ENCODE assay signal across 8 mouse cellular contexts in genomic region chr11:90369605-90370004, GRCm38 (mm10). TPM values are rescaled to one million over a fixed set of nuclear protein-coding genes. Genes with fewer than 3 reads are reported as not detected.
A peak's percentile ranks its signal among the peaks of the same experiment; 100 is the strongest.
DNase-seq lines count a peak whose midpoint lies in the region; ATAC-seq and TF ChIP-seq lines count a peak whose summit lies in the region.

No protein-coding gene starts in this region.

- DNase-seq in brain, adult 2 months (ENCODE audit: low read depth, low spot score), result peak; percentile 98
- peak; percentile 94 for DNase-seq in heart, adult 8-10 months (ENCODE audit: low spot score)
- peak; percentile 98 for DNase-seq in kidney, adult 2 months
- peak; percentile 97 to 99 for DNase-seq in left cerebral cortex, postnatal 25 days (ENCODE audit: low spot score in 2 of 2)
- DNase-seq in mesoderm, embryonic 11.5 days (ENCODE audit: low read depth, low spot score), result peak; percentile 63
- peak; percentile 97 for DNase-seq in skeletal muscle tissue, adult 2 months (ENCODE audit: low read depth, low spot score)
- DNase-seq in natural killer cell, adult 2 months (ENCODE audit: low spot score in 2 of 2), result no peak

- H3K4me2 ChIP-seq in embryonic facial prominence, embryonic 12.5 days (replicated peaks), result peak overlapping the region; percentile 19; the same call in 1 of the 2 replicates

- H3K4me3 ChIP-seq in embryonic facial prominence, embryonic 12.5 days, result no peak overlapping the region
- H3K4me3 ChIP-seq in kidney, adult 2 months (ENCODE audit: insufficient read depth, low read depth, low read length), result no peak overlapping the region

- no peak for TF ChIP-seq CTCF in kidney, adult 2 months (conservative IDR thresholded peaks at IDR 0.05; ENCODE audit: insufficient read depth, insufficient read length, low read depth, low read length)

- peak overlapping the region; percentile 92 for H3K27ac ChIP-seq in embryonic facial prominence, embryonic 12.5 days
- H3K27ac ChIP-seq in kidney, adult 2 months (ENCODE audit: insufficient read depth, low read depth, low read length), result peak overlapping the region; percentile 97

- H3K9ac ChIP-seq in embryonic facial prominence, embryonic 12.5 days, result no peak overlapping the region

- H3K4me1 ChIP-seq in embryonic facial prominence, embryonic 12.5 days, result peaks cover 44% of the 10 kb centered on the region
- peaks cover 50% of the 10 kb centered on the region for H3K4me1 ChIP-seq in kidney, adult 2 months (ENCODE audit: control insufficient read depth, insufficient read depth, low read length)

- TF ChIP-seq POLR2A in kidney, adult 2 months (IDR thresholded peaks at IDR 0.05; ENCODE audit: low read depth, low read length), result no peak

- ATAC-seq in embryonic facial prominence, embryonic 12.5 days (ENCODE audit: insufficient number of reproducible peaks, insufficient read depth, low FRiP score, low TSS enrichment), result peak; percentile 83

- no peaks in the 10 kb centered on the region for H3K9me3 ChIP-seq in embryonic facial prominence, embryonic 12.5 days

- no peaks in the 10 kb centered on the region for H3K36me3 ChIP-seq in embryonic facial prominence, embryonic 12.5 days
- no peaks in the 10 kb centered on the region for H3K36me3 ChIP-seq in kidney, adult 2 months (ENCODE audit: control insufficient read depth, insufficient read depth, low read length)

- WGBS in embryonic facial prominence, embryonic 12.5 days, result 14% methylated on average over 8 of the region's 8 CpGs
- 14% methylated on average over 8 of the region's 8 CpGs for WGBS in kidney, adult 2 months

- no peaks in the 10 kb centered on the region for H3K27me3 ChIP-seq in embryonic facial prominence, embryonic 12.5 days
- no peaks in the 10 kb centered on the region for H3K27me3 ChIP-seq in kidney, adult 2 months (replicated peaks; ENCODE audit: control insufficient read depth, insufficient read depth, low read length)

- intact Hi-C loops in left cerebral cortex, postnatal 25 days (cut with DNase I), result loop anchor here (1.0 to 5.0 kb wide), 4 partner anchors 13 to 52 kb away; no protein-coding TSS in a partner anchor

RNA-seq across cellular contexts. Expression of gene Hlf, which starts 21.1 kb away (rescaled TPM):
- polyA plus RNA-seq in embryonic facial prominence, embryonic 12.5 days (2016; fragmentation: Nextera tagmentation; extraction: Ambion mirVana), result 3.7 TPM in 2 replicates
- 10 to 100 TPM; 14.6 to 34.7 (median 21.5) TPM for total RNA-seq in heart, adult 8-10 months (2022)
- 36.5 and 39.7 TPM in 2 replicates for polyA plus RNA-seq in kidney, adult 2 months (2012; rRNA removed)
- 100 to 1,000 TPM; 112 to 117 TPM for total RNA-seq in left cerebral cortex, postnatal 25 days (2021)

Comparison
In these comparisons a context has a peak if more than half of its experiments do, and no peak if none do; other contexts are left out.
1. DNase-seq: peak in brain, adult 2 months (single experiment), heart, adult 8-10 months (single experiment), kidney, adult 2 months (single experiment), left cerebral cortex, postnatal 25 days (2 of 2), mesoderm, embryonic 11.5 days (single experiment) and skeletal muscle tissue, adult 2 months (single experiment); none in natural killer cell, adult 2 months (0 of 2).